Mouse (Mus musculus) embryonic stem cell, embryonic (primary cell): ENCODE measurements around the gene Ppp6r1.
"Not testable (repeated sequence)": the region's sequence is repeated elsewhere in the genome, so short reads cannot be mapped to it uniquely, and the experiment has no call there.

Experiments used
- CTCF ChIA-PET, 4 experiments: fragments of 300-600 bp in 2 of 4; fragments of 350-600 bp in 2 of 4; sonication (Branson Sonifier 250); formaldehyde crosslinking; loops; one replicate each; lab custom pipeline; 2022; ENCODE audit warnings: inconsistent platforms in 2 of 4; lab: Charles Lee
- POLR2A ChIA-PET, 4 experiments: fragments of 300-600 bp in 2 of 4; fragments of 350-600 bp in 2 of 4; sonication (Branson Sonifier 250); formaldehyde crosslinking; loops; one replicate each; lab custom pipeline; 2022; ENCODE audit warnings: antibody characterized with exemption in 4 of 4, inconsistent platforms in 1 of 4; lab: Charles Lee

Gene Ppp6r1

DNA sequence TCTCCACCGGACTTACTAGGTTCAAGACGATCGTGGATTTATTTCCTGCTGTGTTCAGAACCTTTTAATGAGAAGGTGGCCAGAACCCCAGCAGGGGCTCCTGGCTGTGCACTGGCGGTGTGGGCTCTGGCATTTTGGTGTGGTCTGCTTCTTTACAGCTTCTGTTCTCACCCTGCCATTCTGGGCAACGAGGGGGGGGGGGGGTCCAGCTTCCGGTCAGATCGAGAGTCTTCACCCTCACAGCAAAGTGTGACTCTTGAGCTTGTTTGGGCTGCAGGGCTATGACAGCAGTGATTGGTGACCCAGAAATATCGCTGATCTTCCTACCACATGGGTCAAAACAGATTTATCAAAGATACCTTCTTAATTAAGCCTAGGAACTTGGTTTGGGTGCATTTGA is 46.4 kb downstream of the Ppp6r1 start:
- CTCF ChIA-PET, result interaction anchor here in 3 of 4 experiments (0.6 to 1.3 kb wide), 5 partner anchors 11 to 69 kb away, joined by 3 to 12 read pairs (median 4); partner anchors contain the start of gene Ppp6r1 (in 1 of the 3)
- POLR2A ChIA-PET, result interaction anchor here in 3 of 4 experiments (0.7 to 2.0 kb wide), 11 partner anchors 12 to 200 kb away, joined by 3 to 8 read pairs (median 5); partner anchors contain the start of genes Rpl28 (in 2 of the 3), Ube2s (in 2 of the 3) and Cox6b2 (in 1 of the 3)

DNA sequence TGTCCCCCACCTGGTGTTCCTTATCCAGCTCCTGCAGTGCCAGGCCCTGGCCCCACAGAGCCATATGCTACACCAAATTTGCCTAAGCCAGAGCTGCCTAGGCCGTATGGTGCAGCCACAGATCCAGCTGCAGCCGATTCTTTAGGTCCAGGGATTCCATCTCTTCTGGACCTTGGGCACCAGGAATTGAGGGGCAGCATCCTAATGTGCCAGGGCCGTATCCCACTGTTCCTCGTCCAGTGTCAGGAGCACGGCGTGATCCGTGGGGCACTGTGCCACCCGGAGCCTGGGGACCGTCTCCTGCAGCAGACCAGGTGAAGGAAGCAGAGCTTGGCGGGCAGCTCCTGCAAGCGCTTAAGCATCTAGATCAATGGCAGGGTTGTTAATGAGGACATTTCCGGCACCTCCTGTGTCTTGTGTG is 46.9 kb downstream of the Ppp6r1 start:
- ChIA-PET POLR2A (interaction anchor here in 3 of 4 experiments (0.7 to 2.0 kb wide), 12 partner anchors 12 to 201 kb away, joined by 3 to 8 read pairs (median 4); partner anchors contain the start of genes Rpl28 (in 2 of the 3), Ube2s (in 2 of the 3) and Cox6b2 (in 1 of the 3)), CTCF (interaction anchor here in 2 of 4 experiments (0.7 to 1.3 kb wide), 4 partner anchors 12 to 68 kb away, joined by 3 to 12 read pairs (median 4); partner anchors contain the start of gene Ppp6r1 (in 1 of the 2))

DNA sequence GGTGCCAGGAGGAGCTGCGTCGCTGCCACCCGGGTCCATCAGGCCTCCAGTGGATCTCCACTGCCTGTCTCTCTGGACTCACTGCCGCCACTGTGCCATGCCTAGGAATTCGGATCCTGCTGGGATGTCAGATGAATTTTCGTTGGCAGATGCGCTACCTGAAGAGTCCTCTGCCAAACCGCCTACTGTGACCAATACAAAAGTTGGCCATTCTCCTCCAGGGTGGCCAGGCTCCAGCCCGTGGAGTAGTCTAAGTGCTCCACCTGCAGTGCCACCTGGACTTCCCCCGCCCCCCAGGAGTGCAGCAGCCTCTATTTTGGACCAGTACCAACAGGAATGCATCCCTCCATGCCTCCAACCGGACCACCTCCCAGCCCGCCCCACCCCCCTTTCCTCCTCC is 47.3 kb downstream of the Ppp6r1 start:
- ChIA-PET POLR2A (interaction anchor here in 2 of 4 experiments (0.9 to 2.0 kb wide), 11 partner anchors 12 to 201 kb away, joined by 3 to 8 read pairs (median 5); partner anchors contain the start of genes Rpl28 (in 2 of the 2), Ube2s (in 2 of the 2) and Cox6b2 (in 1 of the 2)), CTCF (interaction anchor here in 2 of 4 experiments (0.7 to 1.3 kb wide), 4 partner anchors 12 to 68 kb away, joined by 3 to 12 read pairs (median 4); partner anchors contain the start of gene Ppp6r1 (in 1 of the 2))

DNA sequence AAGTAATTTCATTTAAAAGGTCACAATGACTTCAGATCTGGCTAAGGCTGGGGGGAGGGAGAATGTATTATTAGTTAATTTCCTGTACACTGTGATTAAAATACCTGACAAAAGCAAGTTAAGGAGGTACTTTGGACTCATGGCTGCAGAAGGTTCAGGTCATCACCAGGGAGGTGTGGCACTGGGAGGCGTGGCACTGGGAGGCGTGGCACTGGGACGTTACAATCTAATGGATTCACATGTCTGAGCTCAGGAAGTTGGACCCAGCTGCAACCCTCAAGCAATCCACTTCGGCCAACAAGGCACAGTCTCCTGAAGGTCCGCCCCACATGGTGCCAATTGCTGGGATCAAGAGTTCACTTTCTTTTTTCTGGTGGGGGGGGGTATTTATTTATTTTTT is 50.8 kb downstream of the Ppp6r1 start:
- CTCF ChIA-PET, result interaction anchor here in 1 of 4 experiments (0.6 kb wide), 1 partner anchor 326 kb away, joined by 5 read pairs; no protein-coding TSS in a partner anchor
- POLR2A ChIA-PET, result no interaction called here

- ChIA-PET CTCF (interaction anchor here in 1 of 4 experiments (0.6 kb wide), 1 partner anchor 44 kb away, joined by 3 read pairs; no protein-coding TSS in a partner anchor), POLR2A (interaction anchor here in 3 of 4 experiments (0.6 to 1.6 kb wide), 7 partner anchors 189 to 511 kb away, joined by 3 to 5 read pairs (median 4); partner anchors contain the start of genes Rpl28 (in 2 of the 3) and Ube2s (in 1 of the 3))
Measured at GRCm38 (mm10) chr7:4603873-4604272, 54.9 kb downstream of the Ppp6r1 start, which contains the start of gene Ptprh. Ptprh (minus strand) TSS chr7:4604041.

DNA sequence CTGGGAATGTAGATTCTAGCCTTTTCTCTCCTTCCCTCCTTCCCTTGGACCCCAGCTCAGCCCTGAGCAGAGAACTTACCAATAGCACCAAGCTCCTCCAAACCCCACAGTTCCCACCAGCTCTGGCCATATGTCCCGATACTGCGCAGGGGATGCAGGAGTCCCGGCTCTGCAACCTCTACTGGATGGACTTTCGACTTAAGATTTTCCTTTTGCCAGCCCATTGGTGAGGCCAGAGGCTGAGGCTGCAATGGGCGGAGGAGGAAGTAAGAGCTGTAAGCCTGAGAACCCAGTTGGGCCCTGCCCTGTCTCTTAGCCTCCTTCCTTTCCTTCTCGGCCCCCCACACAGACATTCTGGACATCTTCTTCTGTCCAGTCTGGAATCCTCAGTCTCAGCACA is 55.9 kb downstream of the Ppp6r1 start:
- POLR2A ChIA-PET, result interaction anchor here in 1 of 4 experiments (1.4 kb wide), 1 partner anchor 325 kb away, joined by 3 read pairs; no protein-coding TSS in a partner anchor
- CTCF ChIA-PET, result interaction anchor here in 2 of 4 experiments (0.6 kb wide), 2 partner anchors 41 to 45 kb away, joined by 3 read pairs; no protein-coding TSS in a partner anchor

- POLR2A ChIA-PET, result not testable (repeated sequence)
- CTCF ChIA-PET, result interaction anchor here in 1 of 4 experiments (0.7 kb wide), 1 partner anchor 70 kb away, joined by 4 read pairs; no protein-coding TSS in a partner anchor
Measured at GRCm38 (mm10) chr7:4597046-4597445, 61.8 kb downstream of the Ppp6r1 start.
